Mouse (Mus musculus): ENCODE results near the gene Olfr148.

DNA sequence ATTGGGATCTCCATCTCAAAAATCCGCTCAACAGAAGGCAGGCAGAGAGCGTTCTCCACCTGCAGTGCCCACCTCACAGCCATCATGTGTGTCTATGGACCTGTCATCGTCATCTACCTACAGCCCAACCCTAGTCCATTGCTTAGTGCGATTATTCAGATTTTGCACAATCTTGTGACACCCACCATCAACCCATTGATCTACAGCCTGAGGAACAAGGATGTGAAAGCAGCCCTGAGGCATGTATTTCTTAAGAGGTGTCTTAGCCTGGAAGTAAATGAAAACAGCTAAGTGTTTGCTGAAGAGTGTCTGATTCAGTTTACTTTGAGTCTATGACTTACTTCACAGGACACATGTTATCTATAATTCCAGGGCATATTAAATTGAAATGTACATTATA is 36.9 kb downstream of the Olfr148 start:
- TF ChIP-seq POLR2A (IDR thresholded peaks at IDR 0.05; ENCODE audit: control insufficient read depth, low read depth, low read length), result no peak
- TF ChIP-seq CTCF (IDR thresholded peaks at IDR 0.05; ENCODE audit: control insufficient read depth, insufficient read depth, insufficient replicate concordance, low read depth, low read length), result no peak

Data from testis, adult 2 months (tissue).